Mouse (Mus musculus): ENCODE results near the gene Cmya5. TPM values are rescaled to one million over a fixed set of nuclear protein-coding genes. Genes with fewer than 3 reads are reported as not detected.
A peak's percentile ranks its signal among the peaks of the same experiment; 100 is the strongest.
"Not testable (repeated sequence)": the region's sequence is repeated elsewhere in the genome, so short reads cannot be mapped to it uniquely, and the experiment has no call there.

Cmya5 gene
- total RNA-seq (2015) (not detected in 2 replicates), total RNA-seq (2017) (0.03 TPM in 1 of 2 replicates, not detected in the other)

GRCm38 (mm10) chr13:93144336-93145167 lies at the start of gene Cmya5:
Gene Cmya5, minus strand, starts transcription at chr13:93144724.
- ATAC-seq (replicated peaks; ENCODE audit: poor library complexity): peak; percentile 90

GRCm38 (mm10) chr13:93192646-93193026 lies 48.1 kb upstream of the Cmya5 start:
- ATAC-seq (replicated peaks; ENCODE audit: poor library complexity): no peak

GRCm38 (mm10) chr13:93191831-93192645 lies 47.5 kb upstream of the Cmya5 start, which contains the start of gene Tent2:
Gene Tent2, minus strand, starts transcription at chr13:93192385.
- peak; percentile 98 for ATAC-seq (replicated peaks; ENCODE audit: poor library complexity)

- ATAC-seq (replicated peaks; ENCODE audit: poor library complexity): no peak
Observed at GRCm38 (mm10) chr13:93189416-93189815, 44.9 kb upstream of the Cmya5 start.

- ATAC-seq (replicated peaks; ENCODE audit: poor library complexity): no peak
Observed at GRCm38 (mm10) chr13:93188738-93189137, 44.2 kb upstream of the Cmya5 start.

GRCm38 (mm10) chr13:93187792-93188191 lies 43.3 kb upstream of the Cmya5 start:
- not testable (repeated sequence) for ATAC-seq (replicated peaks; ENCODE audit: poor library complexity)

GRCm38 (mm10) chr13:93180351-93180750 lies 35.8 kb upstream of the Cmya5 start:
- ATAC-seq (replicated peaks; ENCODE audit: poor library complexity): no peak

GRCm38 (mm10) chr13:93179522-93179921 lies 35.0 kb upstream of the Cmya5 start:
- ATAC-seq (replicated peaks; ENCODE audit: poor library complexity): peak; percentile 84

GRCm38 (mm10) chr13:93177571-93177970 lies 33.0 kb upstream of the Cmya5 start:
- ATAC-seq (replicated peaks; ENCODE audit: poor library complexity): no peak

GRCm38 (mm10) chr13:93163303-93163702 lies 18.8 kb upstream of the Cmya5 start:
- ATAC-seq (replicated peaks; ENCODE audit: poor library complexity): no peak

GRCm38 (mm10) chr13:93162456-93162855 lies 17.9 kb upstream of the Cmya5 start:
- ATAC-seq (replicated peaks; ENCODE audit: poor library complexity): no peak

GRCm38 (mm10) chr13:93158261-93158660 lies 13.7 kb upstream of the Cmya5 start:
- peak; percentile 63 for ATAC-seq (replicated peaks; ENCODE audit: poor library complexity)

GRCm38 (mm10) chr13:93153280-93153679 lies 8.8 kb upstream of the Cmya5 start:
- ATAC-seq (replicated peaks; ENCODE audit: poor library complexity): no peak

- ATAC-seq (replicated peaks; ENCODE audit: poor library complexity): no peak
Observed at GRCm38 (mm10) chr13:93143819-93144283, 673 bp downstream of the Cmya5 start.

GRCm38 (mm10) chr13:93141184-93141583 lies 3.3 kb downstream of the Cmya5 start:
- ATAC-seq (replicated peaks; ENCODE audit: poor library complexity): no peak

- no peak for ATAC-seq (replicated peaks; ENCODE audit: poor library complexity)
Observed at GRCm38 (mm10) chr13:93138059-93138458, 6.5 kb downstream of the Cmya5 start.

GRCm38 (mm10) chr13:93137098-93137497 lies 7.4 kb downstream of the Cmya5 start:
- no peak for ATAC-seq (replicated peaks; ENCODE audit: poor library complexity)

GRCm38 (mm10) chr13:93136251-93136650 lies 8.3 kb downstream of the Cmya5 start:
- ATAC-seq (replicated peaks; ENCODE audit: poor library complexity): no peak

GRCm38 (mm10) chr13:93135501-93135900 lies 9.0 kb downstream of the Cmya5 start:
- no peak for ATAC-seq (replicated peaks; ENCODE audit: poor library complexity)

GRCm38 (mm10) chr13:93130674-93131073 lies 13.8 kb downstream of the Cmya5 start:
- no peak for ATAC-seq (replicated peaks; ENCODE audit: poor library complexity)

- no peak for ATAC-seq (replicated peaks; ENCODE audit: poor library complexity)
Observed at GRCm38 (mm10) chr13:93128961-93129360, 15.6 kb downstream of the Cmya5 start.

Data from megakaryocyte progenitor cell, adult 5-6 weeks (primary cell).